Mouse (Mus musculus) forebrain, embryonic 14.5 days (tissue): ENCODE data around the gene Phf20. TPM values are rescaled to one million over a fixed set of nuclear protein-coding genes. Genes with fewer than 3 reads are reported as not detected.

Source experiments
- ATAC-seq: fragments of 200-750 bp; cut with Nextera tagmentation; 2 replicates; pipeline ENCODE4 v1.8.0; 2017; ENCODE audit warnings: mild to moderate bottlenecking, moderate library complexity
- DNase-seq: peaks from one replicate; pipeline ENCODE4 v3.0.0-alpha.2; 2015; ENCODE audit warnings: low spot score
- H3K27ac ChIP-seq: fragments of 300-500 bp; sonication (generic); 2 replicates; pipeline ENCODE4 v1.5.1; 2014; ENCODE audit warnings: low read depth, mild to moderate bottlenecking, control low read depth, low read length, moderate library complexity
- H3K27me3 ChIP-seq: fragments of 300-500 bp; sonication (generic); replicated peaks from 2 replicates; pipeline ENCODE4 v1.6.1; 2014; ENCODE audit warnings: low read length, control low read depth, mixed read lengths; ENCODE audit not compliant: control insufficient read depth, insufficient read depth
- H3K36me3 ChIP-seq: fragments of 300-500 bp; sonication (generic); 2 replicates; pipeline ENCODE4 v1.6.1; 2014; ENCODE audit warnings: low read length, control low read depth; ENCODE audit not compliant: control insufficient read depth, insufficient read depth
- H3K4me1 ChIP-seq: fragments of 300-500 bp; sonication (generic); 2 replicates; pipeline ENCODE4 v1.6.1; 2014; ENCODE audit warnings: antibody characterized with exemption, low read length, control low read depth; ENCODE audit not compliant: control insufficient read depth, insufficient read depth
- H3K4me2 ChIP-seq: fragments of 300-500 bp; sonication (generic); 2 replicates; pipeline ENCODE4 v1.6.1; 2014; ENCODE audit warnings: mild to moderate bottlenecking, control low read depth, low read length
- H3K4me3 ChIP-seq: fragments of 300-500 bp; sonication (generic); 2 replicates; pipeline ENCODE4 v1.5.1; 2014; ENCODE audit warnings: low read depth, low read length, control low read depth
- H3K9ac ChIP-seq: fragments of 300-500 bp; sonication (generic); 2 replicates; pipeline ENCODE4 v1.6.1; 2014; ENCODE audit warnings: mild to moderate bottlenecking, low read length, control low read depth, moderate library complexity
- H3K9me3 ChIP-seq: fragments of 300-500 bp; sonication (generic); replicated peaks from 2 replicates; pipeline ENCODE4 v1.6.1; 2016; ENCODE audit warnings: low read length, control low read depth, mixed read lengths; ENCODE audit not compliant: control insufficient read depth
- WGBS: fragments of 180-500 bp; shearing (Covaris S2); extraction: QIAGEN DNeasy Blood & Tissue Kit; methylation state at CpG from one replicate; pipeline ENCODE4 v1.1.7; 2014; 5-methylcytosine and 5-hydroxymethylcytosine counted together
- polyA plus RNA-seq: library from polyadenylated mRNA; unstranded; fragments of >200 nt; fragmentation: Nextera tagmentation; extraction: Ambion mirVana; gene quantifications from 2 replicates; pipeline ENCODE4 v1.2.1, GENCODE M21; 2014

The Phf20 gene
- polyA plus RNA-seq, 1 experiment from 2014 or later: 121 TPM

DNA sequence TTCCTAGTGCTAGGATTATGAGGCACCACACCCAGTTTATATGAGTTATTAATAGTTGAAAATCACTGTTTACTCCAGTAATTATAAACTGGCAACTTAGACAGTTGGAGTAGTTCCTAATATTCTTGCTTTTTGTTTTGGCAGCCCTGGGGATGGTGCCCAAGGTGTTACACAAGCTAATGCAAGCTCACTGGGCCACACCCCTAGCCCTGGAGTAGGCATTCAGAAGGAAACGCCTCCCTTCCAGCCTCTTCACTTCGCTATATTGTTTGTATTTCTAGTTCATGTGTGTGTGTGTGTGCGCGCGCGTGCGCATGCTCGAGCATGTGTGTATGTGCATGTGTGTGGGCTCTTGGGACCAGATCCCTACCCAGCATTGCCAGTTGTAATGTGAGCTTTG lies 46.7 kb downstream of the Phf20 start:
- no peak overlapping the region for H3K9ac ChIP-seq
- WGBS: 94% methylated on average over 8 of the region's 8 CpGs
- H3K36me3 ChIP-seq: peaks cover 16% of the 10 kb centered on the region
- H3K4me3 ChIP-seq: no peak overlapping the region
- ATAC-seq: no peak
- no peaks in the 10 kb centered on the region for H3K4me1 ChIP-seq
- no peaks in the 10 kb centered on the region for H3K9me3 ChIP-seq
- no peak overlapping the region for H3K4me2 ChIP-seq
- no peak overlapping the region for H3K27ac ChIP-seq
- no peak for DNase-seq
- H3K27me3 ChIP-seq: no peaks in the 10 kb centered on the region

DNA sequence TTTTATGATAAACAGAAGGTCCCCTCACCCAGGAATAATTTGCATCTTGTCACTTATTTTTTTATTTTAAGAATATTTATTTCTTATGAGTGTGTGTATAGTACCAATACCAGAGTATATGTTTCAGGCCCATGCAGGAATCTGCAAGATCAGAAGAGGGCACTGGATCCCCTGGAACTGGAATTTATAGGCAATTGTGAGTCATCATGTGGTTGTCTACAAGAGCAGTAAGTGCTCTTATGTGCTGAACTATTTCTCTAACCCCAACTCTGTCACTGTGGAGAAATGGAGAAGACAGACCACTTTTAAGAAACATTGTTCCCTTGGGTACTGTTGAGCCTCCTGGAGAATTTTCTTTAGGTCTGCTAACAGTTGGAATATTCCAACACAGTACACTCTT lies 51.3 kb downstream of the Phf20 start:
- no peak for DNase-seq

DNA sequence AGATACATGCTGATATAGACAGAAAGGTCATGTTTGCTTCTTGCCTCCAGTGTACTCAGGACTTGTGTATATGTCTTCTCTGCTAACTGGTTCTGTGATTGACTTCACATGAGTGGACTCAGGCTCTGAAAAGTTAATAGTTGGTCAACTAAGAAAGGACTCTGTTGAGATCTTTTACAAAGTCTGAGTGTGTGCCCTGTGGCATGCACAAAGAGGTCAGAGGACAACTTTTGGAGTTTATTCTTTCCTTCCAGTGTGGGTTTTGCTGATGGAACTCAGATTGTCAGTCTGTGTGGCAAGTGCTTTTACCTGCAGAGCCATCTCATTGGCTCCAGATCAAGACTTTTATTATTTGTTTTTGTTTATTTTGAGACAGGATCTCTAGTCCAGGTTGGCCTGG lies 54.5 kb downstream of the Phf20 start:
- peaks cover 40% of the 10 kb centered on the region for H3K36me3 ChIP-seq

More for the DNA sequence above, 51.3 kb downstream of the Phf20 start:
- no peaks in the 10 kb centered on the region for H3K9me3 ChIP-seq
- H3K4me1 ChIP-seq: no peaks in the 10 kb centered on the region
- no peak overlapping the region for H3K9ac ChIP-seq
- ATAC-seq: no peak
- no peak overlapping the region for H3K4me3 ChIP-seq
- H3K36me3 ChIP-seq: peaks cover 22% of the 10 kb centered on the region
- H3K27ac ChIP-seq: no peak overlapping the region
- H3K4me2 ChIP-seq: no peak overlapping the region
- no peaks in the 10 kb centered on the region for H3K27me3 ChIP-seq

DNA sequence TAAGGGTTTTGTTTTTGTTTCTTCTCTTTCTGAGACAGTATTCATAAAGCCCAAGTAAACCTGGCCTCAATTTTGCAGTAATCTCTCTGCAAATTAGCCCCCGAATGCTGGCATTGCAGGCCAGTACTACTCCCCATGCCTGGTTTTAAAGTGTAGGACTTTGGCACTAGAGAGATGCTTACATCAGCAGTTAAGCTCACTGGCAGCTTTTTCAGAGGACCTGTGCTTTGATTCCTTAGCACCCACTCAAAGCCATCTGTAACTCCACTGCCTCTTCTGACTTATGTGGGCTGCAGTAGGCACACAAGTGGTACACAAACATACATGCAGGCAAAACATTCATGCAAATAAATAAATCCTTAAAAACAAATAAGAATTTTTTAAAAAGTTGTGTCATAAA lies 55.0 kb downstream of the Phf20 start:
- H3K4me3 ChIP-seq: no peak overlapping the region
- no peak overlapping the region for H3K4me2 ChIP-seq
- 86% methylated on average over 1 of the region's 1 CpGs for WGBS
- no peak overlapping the region for H3K9ac ChIP-seq
- DNase-seq: no peak
- H3K27me3 ChIP-seq: no peaks in the 10 kb centered on the region
- peaks cover 45% of the 10 kb centered on the region for H3K36me3 ChIP-seq
- H3K27ac ChIP-seq: no peak overlapping the region
- no peaks in the 10 kb centered on the region for H3K9me3 ChIP-seq
- H3K4me1 ChIP-seq: no peaks in the 10 kb centered on the region
- no peak for ATAC-seq

More for the DNA sequence above, 54.5 kb downstream of the Phf20 start:
- Histone ChIP-seq H3K27ac (no peak overlapping the region), H3K4me2 (no peak overlapping the region), H3K4me3 (no peak overlapping the region), H3K4me1 (no peaks in the 10 kb centered on the region), H3K9ac (no peak overlapping the region), H3K9me3 (no peaks in the 10 kb centered on the region), H3K27me3 (no peaks in the 10 kb centered on the region)
- ATAC-seq: no peak
- no peak for DNase-seq

DNA sequence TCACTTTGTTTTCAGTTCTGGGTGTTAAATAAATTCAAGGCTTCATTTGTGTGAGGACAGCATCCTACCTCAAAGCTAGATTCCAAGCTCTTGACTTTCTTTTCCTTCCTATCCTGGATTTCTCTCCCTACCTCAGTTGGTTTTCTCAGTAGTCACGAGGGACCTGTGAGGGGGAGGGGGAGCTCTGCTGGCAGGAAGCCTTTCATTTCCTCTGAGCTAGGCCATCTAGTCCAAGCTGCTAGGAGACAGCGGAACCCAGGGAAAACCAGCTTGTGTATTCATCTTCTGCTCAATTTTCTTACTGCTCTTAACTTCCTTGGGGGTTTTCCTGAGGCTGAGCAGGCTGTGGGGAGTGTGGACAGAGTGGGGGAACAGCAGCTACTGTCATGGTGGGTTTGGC lies 60.8 kb downstream of the Phf20 start:
- no peak for ATAC-seq
- DNase-seq: peak; percentile 32

DNA sequence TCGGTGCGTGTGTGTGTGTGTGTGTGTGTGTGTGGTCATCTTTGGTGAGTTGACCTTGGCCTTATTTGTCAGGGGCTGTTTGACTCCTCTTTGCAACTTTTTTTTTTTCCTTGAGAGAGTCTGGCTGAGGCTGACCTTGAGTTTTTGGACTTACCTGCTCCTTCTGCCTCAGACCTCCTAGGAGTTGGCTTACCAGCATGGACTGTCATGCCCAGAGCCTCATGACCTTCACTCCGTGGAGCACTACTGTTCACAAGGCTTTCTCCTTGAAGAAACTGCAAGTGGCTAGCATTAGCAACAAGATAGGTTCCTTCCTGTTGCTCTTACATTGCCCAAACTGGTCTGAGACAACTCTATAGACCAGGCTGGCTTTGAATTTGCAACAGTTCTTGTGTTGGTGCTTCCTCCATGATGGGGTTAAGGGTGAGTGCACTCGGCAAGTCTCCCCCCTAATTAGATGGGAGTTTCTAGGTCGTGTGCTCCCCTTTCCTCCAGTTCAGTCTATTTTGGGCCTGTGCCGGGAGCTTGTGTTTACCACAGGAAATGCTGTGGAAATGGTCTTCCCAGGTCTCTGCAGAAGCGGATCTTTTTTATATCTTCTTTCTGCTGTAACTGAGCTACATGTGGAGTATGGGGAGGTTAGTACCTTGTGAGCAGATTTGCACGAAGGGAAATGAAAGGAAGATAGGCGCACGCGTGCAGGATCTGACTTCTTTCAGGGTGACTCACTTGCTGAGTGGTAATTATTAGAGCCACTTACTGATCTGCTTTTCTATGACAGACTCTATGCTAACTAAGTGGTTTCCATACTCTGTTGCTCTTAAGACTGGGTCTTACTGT lies 61.9 kb downstream of the Phf20 start:
- no peaks in the 10 kb centered on the region for H3K27me3 ChIP-seq
- ATAC-seq (no peak), DNase-seq (no peak)
- WGBS: 91% methylated on average over 11 of the region's 11 CpGs
- H3K9me3 ChIP-seq: no peaks in the 10 kb centered on the region
- H3K9ac ChIP-seq: no peak overlapping the region
- H3K27ac ChIP-seq: no peak overlapping the region
- H3K4me2 ChIP-seq: no peak overlapping the region
- H3K4me3 ChIP-seq: no peak overlapping the region
- peaks cover 74% of the 10 kb centered on the region for H3K36me3 ChIP-seq
- H3K4me1 ChIP-seq: no peaks in the 10 kb centered on the region

More for the DNA sequence above, 60.8 kb downstream of the Phf20 start:
- Histone ChIP-seq H3K27me3 (no peaks in the 10 kb centered on the region), H3K9ac (no peak overlapping the region), H3K36me3 (peaks cover 75% of the 10 kb centered on the region), H3K4me1 (no peaks in the 10 kb centered on the region), H3K27ac (no peak overlapping the region), H3K9me3 (no peaks in the 10 kb centered on the region), H3K4me3 (no peak overlapping the region), H3K4me2 (no peak overlapping the region)
- 65% methylated on average over 2 of the region's 2 CpGs for WGBS

DNA sequence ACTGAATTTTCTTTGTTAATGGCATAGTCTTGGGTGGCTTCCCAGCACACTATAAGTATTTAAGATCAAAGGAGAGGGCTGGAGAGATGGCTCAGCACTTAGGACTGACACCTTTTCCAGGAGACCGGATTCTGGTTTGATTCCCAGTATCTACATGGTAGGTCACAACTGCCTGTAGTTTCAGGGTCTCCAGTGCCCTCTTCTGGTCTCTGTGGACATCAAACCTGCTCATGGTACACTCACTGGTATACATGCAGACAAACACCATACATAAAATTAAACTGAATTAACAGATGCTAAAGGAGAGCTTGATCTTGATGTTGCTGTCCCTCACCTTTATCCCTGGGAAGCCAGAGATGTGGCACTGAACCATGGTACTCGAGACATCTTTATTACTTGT lies 64.7 kb downstream of the Phf20 start:
- Histone ChIP-seq H3K9ac (no peak overlapping the region), H3K27ac (no peak overlapping the region), H3K9me3 (no peaks in the 10 kb centered on the region), H3K4me2 (no peak overlapping the region), H3K36me3 (peaks cover 53% of the 10 kb centered on the region), H3K4me3 (no peak overlapping the region), H3K27me3 (no peaks in the 10 kb centered on the region), H3K4me1 (no peaks in the 10 kb centered on the region)
- DNase-seq: peak; percentile 10
- ATAC-seq: no peak
- WGBS: 97% methylated on average over 2 of the region's 2 CpGs

DNA sequence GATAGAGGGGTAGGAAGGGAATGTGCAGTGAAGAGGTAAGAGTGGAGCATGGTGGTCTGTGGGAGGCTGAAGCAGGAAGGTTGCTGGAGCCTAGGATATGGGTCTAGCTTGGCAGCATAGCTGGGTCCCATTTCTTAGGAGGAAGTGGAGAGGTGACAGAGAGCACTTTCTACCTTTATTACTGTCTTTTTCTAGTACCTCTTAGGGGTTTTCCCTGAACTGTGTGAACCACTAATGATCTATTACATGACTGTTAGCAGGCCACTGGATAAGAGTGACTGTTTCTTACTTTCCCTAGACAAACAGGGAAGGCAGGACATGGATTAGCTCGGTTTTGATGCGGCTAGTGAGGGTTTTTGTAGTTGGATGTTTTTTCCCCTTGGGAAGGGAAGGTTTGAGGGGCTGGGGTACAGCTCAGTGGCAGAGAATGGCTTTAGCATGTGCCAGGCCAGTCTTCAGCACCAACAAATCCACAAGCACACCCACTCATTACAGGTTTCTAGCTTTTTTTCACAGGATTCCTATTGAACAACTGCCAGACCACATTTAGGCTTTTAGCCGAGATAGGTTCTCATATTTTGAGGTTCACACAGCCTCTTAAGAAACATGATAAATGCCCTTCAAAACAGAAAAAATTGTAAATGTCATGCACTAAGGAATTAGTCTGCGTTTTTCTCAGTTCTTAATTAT lies 67.1 kb downstream of the Phf20 start:
- H3K4me2 ChIP-seq: no peak overlapping the region
- no peak overlapping the region for H3K4me3 ChIP-seq
- WGBS: 87% methylated on average over 4 of the region's 4 CpGs
- no peaks in the 10 kb centered on the region for H3K27me3 ChIP-seq
- H3K36me3 ChIP-seq: peaks cover 45% of the 10 kb centered on the region
- no peaks in the 10 kb centered on the region for H3K9me3 ChIP-seq
- ATAC-seq (no peak), DNase-seq (no peak)
- H3K4me1 ChIP-seq: no peaks in the 10 kb centered on the region
- H3K9ac ChIP-seq: no peak overlapping the region
- H3K27ac ChIP-seq: no peak overlapping the region

DNA sequence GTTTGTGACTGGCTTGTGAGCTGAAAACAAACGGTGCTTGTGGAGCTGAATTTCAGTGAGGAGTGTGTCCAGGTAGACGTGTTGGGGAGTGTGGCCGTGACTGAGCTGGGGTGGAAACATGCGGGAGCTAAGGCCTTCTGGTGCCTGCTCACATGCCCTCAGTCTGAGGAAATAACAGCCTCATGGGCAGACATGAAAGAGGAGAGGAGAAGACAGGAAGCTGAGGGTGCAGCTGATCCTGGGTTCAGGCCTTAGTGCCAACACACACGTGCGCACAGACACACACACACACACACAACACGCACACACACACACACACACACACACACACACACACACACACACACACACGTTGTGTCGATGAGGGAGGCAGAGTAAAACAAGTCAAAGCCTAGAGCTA lies 71.4 kb downstream of the Phf20 start:
- Histone ChIP-seq H3K4me2 (no peak overlapping the region), H3K27ac (no peak overlapping the region), H3K9ac (no peak overlapping the region), H3K27me3 (no peaks in the 10 kb centered on the region), H3K36me3 (peaks cover 33% of the 10 kb centered on the region), H3K4me1 (no peaks in the 10 kb centered on the region), H3K9me3 (no peaks in the 10 kb centered on the region), H3K4me3 (no peak overlapping the region)
- 95% methylated on average over 9 of the region's 9 CpGs for WGBS
- ATAC-seq (no peak), DNase-seq (no peak)
